Mouse (Mus musculus): ENCODE results near the gene Cyp11a1. TPM values are rescaled to one million over a fixed set of nuclear protein-coding genes. Genes with fewer than 3 reads are reported as not detected.

Gene Cyp11a1
- total RNA-seq, 2 experiments from 2014 or later = 5.2 to 5.7 TPM

- intact Hi-C loops (cut with DNase I) = no loop called here
- no peak for DNase-seq (ENCODE audit: low spot score in 2 of 2)
Observed at GRCm38 (mm10) chr9:58029635-58030034, 23.4 kb downstream of the Cyp11a1 start.

GRCm38 (mm10) chr9:58031895-58032294 lies 25.7 kb downstream of the Cyp11a1 start:
- intact Hi-C loops (cut with DNase I) = no loop called here
- DNase-seq (ENCODE audit: low spot score in 2 of 2) = no peak

- intact Hi-C loops (cut with DNase I) = loop anchor here (5.0 kb wide), 1 partner anchor 247 kb away; no protein-coding TSS in a partner anchor
Observed at GRCm38 (mm10) chr9:58035519-58035918, 29.3 kb downstream of the Cyp11a1 start.

GRCm38 (mm10) chr9:58035951-58036698 lies 29.9 kb downstream of the Cyp11a1 start:
- intact Hi-C loops (cut with DNase I) = loop anchor here (5.0 kb wide), 1 partner anchor 246 kb away; no protein-coding TSS in a partner anchor
- DNase-seq (ENCODE audit: low spot score in 2 of 2) = no peak

More at GRCm38 (mm10) chr9:58035519-58035918, 29.3 kb downstream of the Cyp11a1 start:
- DNase-seq (ENCODE audit: low spot score in 2 of 2) = peak; percentile 37 to 68

GRCm38 (mm10) chr9:58036961-58037360 lies 30.8 kb downstream of the Cyp11a1 start:
- no peak for DNase-seq (ENCODE audit: low spot score in 2 of 2)
- intact Hi-C loops (cut with DNase I) = loop anchor here (5.0 kb wide), 1 partner anchor 245 kb away; no protein-coding TSS in a partner anchor

GRCm38 (mm10) chr9:58038500-58039168 lies 32.4 kb downstream of the Cyp11a1 start:
- DNase-seq (ENCODE audit: low spot score in 2 of 2) = peak; percentile 83 to 87
- intact Hi-C loops (cut with DNase I) = loop anchor here (2.0 to 5.0 kb wide), 2 partner anchors 166 to 244 kb away; partner anchors contain the start of genes Islr and Islr2

- intact Hi-C loops (cut with DNase I) = no loop called here
- no peak for DNase-seq (ENCODE audit: low spot score in 2 of 2)
Observed at GRCm38 (mm10) chr9:58040977-58041376, 34.8 kb downstream of the Cyp11a1 start.

- DNase-seq (ENCODE audit: low spot score in 2 of 2) = no peak
- intact Hi-C loops (cut with DNase I) = no loop called here
Observed at GRCm38 (mm10) chr9:58042391-58042790, 36.2 kb downstream of the Cyp11a1 start.

GRCm38 (mm10) chr9:58043496-58044017 lies 37.3 kb downstream of the Cyp11a1 start:
- no peak for DNase-seq (ENCODE audit: low spot score in 2 of 2)
- intact Hi-C loops (cut with DNase I) = no loop called here

GRCm38 (mm10) chr9:58044828-58045227 lies 38.6 kb downstream of the Cyp11a1 start:
- intact Hi-C loops (cut with DNase I) = no loop called here
- no peak for DNase-seq (ENCODE audit: low spot score in 2 of 2)

GRCm38 (mm10) chr9:58045646-58046045 lies 39.4 kb downstream of the Cyp11a1 start:
- intact Hi-C loops (cut with DNase I) = no loop called here
- DNase-seq (ENCODE audit: low spot score in 2 of 2) = no peak

GRCm38 (mm10) chr9:58047061-58047460 lies 40.9 kb downstream of the Cyp11a1 start:
- intact Hi-C loops (cut with DNase I) = no loop called here
- DNase-seq (ENCODE audit: low spot score in 2 of 2) = no peak

- DNase-seq (ENCODE audit: low spot score in 2 of 2) = peak in 1 of 2 experiments; percentile 47
- intact Hi-C loops (cut with DNase I) = no loop called here
Observed at GRCm38 (mm10) chr9:58048621-58049020, 42.4 kb downstream of the Cyp11a1 start.

- DNase-seq (ENCODE audit: low spot score in 2 of 2) = peak in 1 of 2 experiments; percentile 40
- intact Hi-C loops (cut with DNase I) = no loop called here
Observed at GRCm38 (mm10) chr9:58049186-58049585, 43.0 kb downstream of the Cyp11a1 start.

- intact Hi-C loops (cut with DNase I) = loop anchor here (5.0 kb wide), 1 partner anchor 47 kb away; no protein-coding TSS in a partner anchor
- DNase-seq (ENCODE audit: low spot score in 2 of 2) = no peak
Observed at GRCm38 (mm10) chr9:58049861-58050260, 43.6 kb downstream of the Cyp11a1 start.

- intact Hi-C loops (cut with DNase I) = loop anchor here (2.0 to 5.0 kb wide), 2 partner anchors 45 to 153 kb away; partner anchors contain the start of genes Islr and Islr2
Observed at GRCm38 (mm10) chr9:58051937-58052336, 45.7 kb downstream of the Cyp11a1 start.

GRCm38 (mm10) chr9:58053102-58053501 lies 46.9 kb downstream of the Cyp11a1 start:
- peak; percentile 79 to 81 for DNase-seq (ENCODE audit: low spot score in 2 of 2)
- intact Hi-C loops (cut with DNase I) = loop anchor here (2.0 to 5.0 kb wide), 2 partner anchors 44 to 152 kb away; partner anchors contain the start of genes Islr and Islr2

More at GRCm38 (mm10) chr9:58051937-58052336, 45.7 kb downstream of the Cyp11a1 start:
- peak in 1 of 2 experiments; percentile 22 for DNase-seq (ENCODE audit: low spot score in 2 of 2)

GRCm38 (mm10) chr9:58053544-58053943 lies 47.3 kb downstream of the Cyp11a1 start:
- DNase-seq (ENCODE audit: low spot score in 2 of 2) = no peak
- intact Hi-C loops (cut with DNase I) = loop anchor here (2.0 to 5.0 kb wide), 2 partner anchors 44 to 151 kb away; partner anchors contain the start of genes Islr and Islr2

GRCm38 (mm10) chr9:58054032-58054431 lies 47.8 kb downstream of the Cyp11a1 start:
- intact Hi-C loops (cut with DNase I) = loop anchor here (5.0 kb wide), 1 partner anchor 43 kb away; no protein-coding TSS in a partner anchor
- DNase-seq (ENCODE audit: low spot score in 2 of 2) = no peak

GRCm38 (mm10) chr9:58055666-58056065 lies 49.5 kb downstream of the Cyp11a1 start:
- DNase-seq (ENCODE audit: low spot score in 2 of 2) = no peak
- intact Hi-C loops (cut with DNase I) = no loop called here
